In the genomic region with DNA sequence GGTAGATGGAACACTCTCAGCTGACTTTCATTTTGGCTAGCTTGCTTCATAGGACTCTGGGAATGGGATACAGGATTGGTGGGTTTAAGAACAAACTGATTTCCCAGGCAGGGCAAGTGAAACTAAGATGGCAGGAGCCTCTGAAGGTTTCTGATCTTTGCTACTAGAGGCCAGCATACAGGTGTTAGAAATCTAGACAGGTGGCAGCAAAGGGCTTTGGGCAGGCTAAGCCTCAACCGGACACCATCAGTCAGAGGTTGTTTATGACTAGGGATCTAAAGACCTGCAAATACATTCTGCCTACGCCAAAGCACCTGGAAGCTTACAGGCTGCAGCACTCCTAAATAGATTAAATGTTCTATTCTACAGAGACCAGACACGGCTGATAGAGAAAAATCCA, we compare ENCODE assay signal across 21 mouse cellular contexts.
DNase-seq lines count a peak whose midpoint lies in the region; ATAC-seq and TF ChIP-seq lines count a peak whose summit lies in the region.
"Had no signal": no experiment of that assay in that cellular context is flagged by ENCODE, and none has a peak within 500 bp of the region (broad histone marks: within the 10 kb centered on the region; RNA-seq: fewer than 3 reads in every experiment).

No protein-coding gene starts in this region.

- 0 out of 2 replicates have a peak, but pooled peaks have one; percentile 11 for TF ChIP-seq CTCF in intestine, postnatal 0 days (IDR thresholded peaks at IDR 0.05; ENCODE audit: low read depth)
- peak; percentile 46 for TF ChIP-seq CTCF in midbrain, postnatal 0 days (IDR thresholded peaks at IDR 0.05)
- 0 out of 2 replicates have a peak, but pooled peaks have one; percentile 2 for TF ChIP-seq CTCF in brain, embryonic 14.5 days (IDR thresholded peaks at IDR 0.05; ENCODE audit: borderline replicate concordance, extremely low read depth, insufficient read depth, insufficient read length)

- no peak for ATAC-seq in intestine, postnatal 0 days
- ATAC-seq in intestine, embryonic 16.5 days = no peak
- ATAC-seq in midbrain, postnatal 0 days (ENCODE audit: low FRiP score) = no peak
- no peak for ATAC-seq in midbrain, embryonic 14.5 days (ENCODE audit: low FRiP score, low TSS enrichment)

- no peak overlapping the region for H3K4me2 ChIP-seq in intestine, postnatal 0 days (replicated peaks; ENCODE audit: low read depth)
- no peak overlapping the region for H3K4me2 ChIP-seq in intestine, embryonic 16.5 days (ENCODE audit: low read depth, low read length)
- no peak overlapping the region for H3K4me2 ChIP-seq in midbrain, postnatal 0 days (ENCODE audit: low read depth, low read length, poor library complexity, severe bottlenecking)
- no peak overlapping the region for H3K4me2 ChIP-seq in midbrain, embryonic 14.5 days (ENCODE audit: low read length)
- H3K4me2 ChIP-seq: liver, embryonic 13.5 days had no signal

- H3K9me3 ChIP-seq in intestine, postnatal 0 days (ENCODE audit: control insufficient read depth) = no peaks in the 10 kb centered on the region
- H3K9me3 ChIP-seq in intestine, embryonic 16.5 days (ENCODE audit: control insufficient read depth, low read length) = no peaks in the 10 kb centered on the region
- H3K9me3 ChIP-seq in midbrain, postnatal 0 days (ENCODE audit: low read length) = no peaks in the 10 kb centered on the region
- no peaks in the 10 kb centered on the region for H3K9me3 ChIP-seq in midbrain, embryonic 14.5 days (ENCODE audit: control insufficient read depth, low read length)
- H3K9me3 ChIP-seq: G1E; liver, embryonic 13.5 days; midbrain, embryonic 10.5 days had no signal

- H3K27ac ChIP-seq in intestine, postnatal 0 days (ENCODE audit: low read depth, low read length) = no peak overlapping the region
- H3K27ac ChIP-seq in intestine, embryonic 16.5 days (ENCODE audit: low read length) = no peak overlapping the region
- no peak overlapping the region for H3K27ac ChIP-seq in midbrain, postnatal 0 days (ENCODE audit: low read depth, low read length)
- H3K27ac ChIP-seq in midbrain, embryonic 14.5 days (replicated peaks; ENCODE audit: low read depth, low read length) = no peak overlapping the region
- H3K27ac ChIP-seq: heart, adult 2 months; liver, embryonic 13.5 days; macrophage; midbrain, embryonic 10.5 days had no signal

- DNase-seq in midbrain, postnatal 0 days (ENCODE audit: low spot score) = no peak
- no peak for DNase-seq in midbrain, embryonic 14.5 days
- no peak for DNase-seq in brain, embryonic 14.5 days (ENCODE audit: low read depth)
- no peak for DNase-seq in frontal cortex, postnatal 36 days (ENCODE audit: low spot score in 2 of 2)
- no peak for DNase-seq in embryo, embryonic 11 days
- DNase-seq: adrenal gland, postnatal 36 days; cerebellum, adult 8-10 months; gastrocnemius, postnatal 25 days; heart, adult 2 months; heart, postnatal 36 days; kidney, adult 8-10 months; kidney, postnatal 4 days; layer of hippocampus, adult 9-11 months; liver, embryonic 13.5 days; thymus, adult 18-20 months; thymus, postnatal 4 days had no signal

- H3K4me1 ChIP-seq in intestine, postnatal 0 days (replicated peaks; ENCODE audit: control insufficient read depth, insufficient read depth, low read length) = no peaks in the 10 kb centered on the region
- no peaks in the 10 kb centered on the region for H3K4me1 ChIP-seq in intestine, embryonic 16.5 days (ENCODE audit: control insufficient read depth, insufficient read depth, low read length)
- H3K4me1 ChIP-seq in midbrain, postnatal 0 days (ENCODE audit: insufficient read depth, low read length) = no peaks in the 10 kb centered on the region
- no peaks in the 10 kb centered on the region for H3K4me1 ChIP-seq in midbrain, embryonic 14.5 days (ENCODE audit: control insufficient read depth, insufficient read depth, low read length)
- H3K4me1 ChIP-seq: liver, embryonic 13.5 days had no signal

- no peaks in the 10 kb centered on the region for H3K27me3 ChIP-seq in intestine, postnatal 0 days (replicated peaks; ENCODE audit: control insufficient read depth, insufficient read depth, low read length)
- no peaks in the 10 kb centered on the region for H3K27me3 ChIP-seq in intestine, embryonic 16.5 days (replicated peaks; ENCODE audit: control insufficient read depth, insufficient read depth, low read length)
- H3K27me3 ChIP-seq in midbrain, postnatal 0 days (ENCODE audit: insufficient read depth, low read length) = no peaks in the 10 kb centered on the region
- H3K27me3 ChIP-seq in midbrain, embryonic 14.5 days (ENCODE audit: control insufficient read depth, insufficient read depth, low read length) = 0 out of 2 replicates have a peak, but pooled peaks cover 12% of the 10 kb centered on the region
- H3K27me3 ChIP-seq: liver, embryonic 13.5 days had no signal

- 38% methylated on average over 3 of the region's 3 CpGs for WGBS in intestine, postnatal 0 days
- 38% methylated on average over 3 of the region's 3 CpGs for WGBS in intestine, embryonic 16.5 days
- WGBS in midbrain, postnatal 0 days = 70% methylated on average over 3 of the region's 3 CpGs
- 81% methylated on average over 3 of the region's 3 CpGs for WGBS in midbrain, embryonic 14.5 days

- H3K4me3 ChIP-seq in intestine, postnatal 0 days (ENCODE audit: low read depth, low read length) = no peak overlapping the region
- H3K4me3 ChIP-seq in intestine, embryonic 16.5 days (ENCODE audit: low read length) = no peak overlapping the region
- H3K4me3 ChIP-seq in midbrain, postnatal 0 days (ENCODE audit: low read depth, low read length) = no peak overlapping the region
- no peak overlapping the region for H3K4me3 ChIP-seq in midbrain, embryonic 14.5 days (replicated peaks; ENCODE audit: low read depth, low read length)
- H3K4me3 ChIP-seq: heart, adult 2 months; liver, embryonic 13.5 days; midbrain, embryonic 10.5 days had no signal

- no peak overlapping the region for H3K9ac ChIP-seq in intestine, postnatal 0 days (ENCODE audit: low read depth, low read length)
- H3K9ac ChIP-seq in intestine, embryonic 16.5 days (ENCODE audit: low read depth, low read length) = no peak overlapping the region
- no peak overlapping the region for H3K9ac ChIP-seq in midbrain, postnatal 0 days (replicated peaks; ENCODE audit: low read length, poor library complexity, severe bottlenecking)
- H3K9ac ChIP-seq in midbrain, embryonic 14.5 days (replicated peaks; ENCODE audit: low read length) = no peak overlapping the region
- H3K9ac ChIP-seq: liver, embryonic 13.5 days had no signal

- H3K36me3 ChIP-seq in intestine, postnatal 0 days (ENCODE audit: control insufficient read depth, insufficient read depth) = no peaks in the 10 kb centered on the region
- no peaks in the 10 kb centered on the region for H3K36me3 ChIP-seq in intestine, embryonic 16.5 days (ENCODE audit: control insufficient read depth, insufficient read depth, low read length)
- no peaks in the 10 kb centered on the region for H3K36me3 ChIP-seq in midbrain, postnatal 0 days (ENCODE audit: insufficient read depth, low read length)
- H3K36me3 ChIP-seq in midbrain, embryonic 14.5 days (ENCODE audit: control insufficient read depth, insufficient read depth, low read length) = no peaks in the 10 kb centered on the region
- H3K36me3 ChIP-seq: G1E; liver, embryonic 13.5 days; midbrain, embryonic 10.5 days had no signal

- TF ChIP-seq POLR2A in brain, embryonic 14.5 days (IDR thresholded peaks at IDR 0.05; ENCODE audit: borderline replicate concordance, extremely low read depth, insufficient read depth, insufficient read length, poor library complexity, severe bottlenecking) = no peak
